Mouse (Mus musculus) neural tube, embryonic 15.5 days (tissue): ENCODE measurements around the gene Emc8. TPM values are rescaled to one million over a fixed set of nuclear protein-coding genes. Genes with fewer than 3 reads are reported as not detected.

ENCODE experiments used
- ATAC-seq: fragments of 200-750 bp; cut with Nextera tagmentation; 2 replicates; pipeline ENCODE4 v1.8.0; 2017; ENCODE audit warnings: mild to moderate bottlenecking, moderate TSS enrichment, moderate library complexity; ENCODE audit not compliant: low FRiP score
- H3K27ac ChIP-seq: fragments of 300-500 bp; sonication (generic); replicated peaks from 2 replicates; pipeline ENCODE4 v1.5.1; 2015; ENCODE audit warnings: mild to moderate bottlenecking, inconsistent platforms
- H3K27me3 ChIP-seq: fragments of 300-500 bp; sonication (generic); replicated peaks from 2 replicates; pipeline ENCODE4 v1.6.1; 2015; ENCODE audit warnings: inconsistent platforms
- H3K36me3 ChIP-seq: fragments of 300-500 bp; sonication (generic); 2 replicates; pipeline ENCODE4 v1.6.1; 2015; ENCODE audit warnings: inconsistent platforms
- H3K4me1 ChIP-seq: fragments of 300-500 bp; sonication (generic); 2 replicates; pipeline ENCODE4 v1.6.1; 2015; ENCODE audit warnings: inconsistent platforms
- H3K4me2 ChIP-seq: fragments of 300-500 bp; sonication (generic); 2 replicates; pipeline ENCODE4 v1.6.1; 2015; ENCODE audit warnings: inconsistent platforms, mild to moderate bottlenecking, moderate library complexity
- H3K4me3 ChIP-seq: fragments of 300-500 bp; sonication (generic); replicated peaks from 2 replicates; pipeline ENCODE4 v1.5.1; 2015; ENCODE audit warnings: mild to moderate bottlenecking, inconsistent platforms
- H3K9ac ChIP-seq: fragments of 300-500 bp; sonication (generic); replicated peaks from 2 replicates; pipeline ENCODE4 v1.6.1; 2015; ENCODE audit warnings: mild to moderate bottlenecking, inconsistent platforms
- H3K9me3 ChIP-seq: fragments of 300-500 bp; sonication (generic); replicated peaks from 2 replicates; pipeline ENCODE4 v1.6.1; 2016; ENCODE audit warnings: inconsistent platforms
- WGBS: fragments of 180-500 bp; shearing (Covaris S2); methylation state at CpG from one replicate; pipeline ENCODE4 v1.1.7; 2015; ENCODE audit warnings: mixed read lengths; 5-methylcytosine and 5-hydroxymethylcytosine counted together
- polyA plus RNA-seq: library from polyadenylated mRNA; unstranded; fragments of >200 nt; fragmentation: Nextera tagmentation; extraction: Ambion mirVana; gene quantifications from 2 replicates; pipeline ENCODE4 v1.2.1, GENCODE M21; 2015

Emc8 gene
- polyA plus RNA-seq, 1 experiment from 2014 or later: 108 TPM

GRCm38 (mm10) chr8:120665726-120666455 lies 2.5 kb downstream of the Emc8 start:
- peak overlapping the region; percentile 84 for H3K4me2 ChIP-seq
- ATAC-seq: no peak
- H3K36me3 ChIP-seq: peaks cover 11% of the 10 kb centered on the region
- H3K9ac ChIP-seq: 0 out of 2 replicates have a peak overlapping the region, but pooled peaks have one; percentile 23
- no peak overlapping the region for H3K27ac ChIP-seq
- no peaks in the 10 kb centered on the region for H3K27me3 ChIP-seq
- H3K4me1 ChIP-seq: peaks cover 64% of the 10 kb centered on the region
- H3K4me3 ChIP-seq: peak overlapping the region; percentile 76
- no peaks in the 10 kb centered on the region for H3K9me3 ChIP-seq
- WGBS: 75% methylated on average over 3 of the region's 3 CpGs

- Histone ChIP-seq H3K9ac (no peak overlapping the region; the same call in 1 of the 2 replicates), H3K4me1 (peaks cover 51% of the 10 kb centered on the region), H3K4me2 (no peak overlapping the region), H3K9me3 (no peaks in the 10 kb centered on the region), H3K4me3 (no peak overlapping the region), H3K36me3 (peaks cover 1% of the 10 kb centered on the region; the same call in 1 of the 2 replicates), H3K27ac (no peak overlapping the region), H3K27me3 (no peaks in the 10 kb centered on the region)
- no peak for ATAC-seq
- WGBS: 77% methylated on average over 6 of the region's 6 CpGs
These were observed 3.8 kb downstream of the Emc8 start for GRCm38 (mm10) chr8:120664566-120664965.

GRCm38 (mm10) chr8:120657415-120657814 lies 11.0 kb downstream of the Emc8 start:
- Histone ChIP-seq H3K36me3 (peaks cover 56% of the 10 kb centered on the region), H3K27me3 (no peaks in the 10 kb centered on the region), H3K27ac (no peak overlapping the region), H3K9ac (no peak overlapping the region), H3K9me3 (no peaks in the 10 kb centered on the region), H3K4me1 (no peaks in the 10 kb centered on the region), H3K4me2 (no peak overlapping the region), H3K4me3 (no peak overlapping the region)
- 90% methylated on average over 8 of the region's 8 CpGs for WGBS
- no peak for ATAC-seq

GRCm38 (mm10) chr8:120656322-120657052 lies 11.9 kb downstream of the Emc8 start:
- H3K9me3 ChIP-seq: no peaks in the 10 kb centered on the region
- no peak overlapping the region for H3K4me2 ChIP-seq
- no peak overlapping the region for H3K4me3 ChIP-seq
- H3K36me3 ChIP-seq: peaks cover 56% of the 10 kb centered on the region
- no peak overlapping the region for H3K27ac ChIP-seq
- H3K9ac ChIP-seq: no peak overlapping the region
- WGBS: 82% methylated on average over 7 of the region's 7 CpGs
- no peaks in the 10 kb centered on the region for H3K4me1 ChIP-seq
- no peak for ATAC-seq
- H3K27me3 ChIP-seq: no peaks in the 10 kb centered on the region

GRCm38 (mm10) chr8:120647532-120647931 lies 20.8 kb downstream of the Emc8 start, which contains the start of gene 1190005I06Rik:
TSS of gene 1190005I06Rik (minus strand) at chr8:120647632.
- H3K27ac ChIP-seq: no peak within 1 kb of the TSS

GRCm38 (mm10) chr8:120644663-120645062 lies 23.7 kb downstream of the Emc8 start:
- H3K9ac ChIP-seq: no peak overlapping the region
- H3K4me1 ChIP-seq: no peaks in the 10 kb centered on the region
- no peak overlapping the region for H3K4me3 ChIP-seq
- ATAC-seq: peak; percentile 85
- 64% methylated on average over 7 of the region's 7 CpGs for WGBS
- H3K27ac ChIP-seq: peak overlapping the region; percentile 54
- H3K9me3 ChIP-seq: no peaks in the 10 kb centered on the region
- H3K4me2 ChIP-seq: no peak overlapping the region
- no peaks in the 10 kb centered on the region for H3K27me3 ChIP-seq
- H3K36me3 ChIP-seq: no peaks in the 10 kb centered on the region

More at GRCm38 (mm10) chr8:120647532-120647931, 20.8 kb downstream of the Emc8 start, which contains the start of gene 1190005I06Rik:
- Histone ChIP-seq H3K9ac (no peak within 1 kb of the TSS), H3K4me1 (no peaks in the 10 kb centered on the region), H3K36me3 (no peaks in the 10 kb centered on the region), H3K27me3 (no peaks in the 10 kb centered on the region), H3K4me2 (no peak within 1 kb of the TSS), H3K9me3 (no peaks in the 10 kb centered on the region), H3K4me3 (no peak within 1 kb of the TSS)
- no peak for ATAC-seq
- 72% methylated on average over 7 of the region's 7 CpGs for WGBS

- H3K9ac ChIP-seq: no peak overlapping the region
- 83% methylated on average over 10 of the region's 10 CpGs for WGBS
- no peak overlapping the region for H3K4me2 ChIP-seq
- H3K4me3 ChIP-seq: no peak overlapping the region
- H3K27ac ChIP-seq: no peak overlapping the region
- no peaks in the 10 kb centered on the region for H3K4me1 ChIP-seq
- no peaks in the 10 kb centered on the region for H3K27me3 ChIP-seq
- no peak for ATAC-seq
- no peaks in the 10 kb centered on the region for H3K36me3 ChIP-seq
- no peaks in the 10 kb centered on the region for H3K9me3 ChIP-seq
These were observed 26.2 kb downstream of the Emc8 start for GRCm38 (mm10) chr8:120642031-120642662.

- H3K9me3 ChIP-seq: no peaks in the 10 kb centered on the region
- no peak overlapping the region for H3K4me3 ChIP-seq
- ATAC-seq: no peak
- 48% methylated on average over 8 of the region's 8 CpGs for WGBS
- no peak overlapping the region for H3K9ac ChIP-seq
- H3K4me2 ChIP-seq: no peak overlapping the region
- H3K27ac ChIP-seq: no peak overlapping the region
- H3K4me1 ChIP-seq: no peaks in the 10 kb centered on the region
- 0 out of 2 replicates have a peak, but pooled peaks cover 3% of the 10 kb centered on the region for H3K27me3 ChIP-seq
- H3K36me3 ChIP-seq: no peaks in the 10 kb centered on the region
These were observed 27.1 kb downstream of the Emc8 start for GRCm38 (mm10) chr8:120641245-120641644.

GRCm38 (mm10) chr8:120634329-120634839 lies 34.0 kb downstream of the Emc8 start:
- peaks cover 20% of the 10 kb centered on the region for H3K4me1 ChIP-seq
- H3K27me3 ChIP-seq: peaks cover 29% of the 10 kb centered on the region
- peak overlapping the region; percentile 65 for H3K4me3 ChIP-seq
- peak; percentile 28; the same call in 1 of the 2 replicates for ATAC-seq
- no peaks in the 10 kb centered on the region for H3K36me3 ChIP-seq
- no peak overlapping the region for H3K27ac ChIP-seq
- no peaks in the 10 kb centered on the region for H3K9me3 ChIP-seq
- under 1% methylated on average over 39 of the region's 42 CpGs for WGBS
- peak overlapping the region; percentile 92 for H3K4me2 ChIP-seq
- H3K9ac ChIP-seq: peak overlapping the region; percentile 53

- H3K9me3 ChIP-seq: no peaks in the 10 kb centered on the region
- peak overlapping the region; percentile 53 for H3K9ac ChIP-seq
- H3K27ac ChIP-seq: no peak overlapping the region
- H3K27me3 ChIP-seq: peaks cover 29% of the 10 kb centered on the region
- ATAC-seq: peak; percentile 50
- H3K4me2 ChIP-seq: peak overlapping the region; percentile 92
- H3K36me3 ChIP-seq: no peaks in the 10 kb centered on the region
- H3K4me1 ChIP-seq: peaks cover 20% of the 10 kb centered on the region
- under 1% methylated on average over 44 of the region's 44 CpGs for WGBS
- peak overlapping the region; percentile 65 for H3K4me3 ChIP-seq
These were observed 34.6 kb downstream of the Emc8 start for GRCm38 (mm10) chr8:120633665-120634271.
